Mouse (Mus musculus) ovary, postnatal 10 days (tissue): Measurements from ENCODE around the gene Map2k3.
"Not testable (repeated sequence)": the region's sequence is repeated elsewhere in the genome, so short reads cannot be mapped to it uniquely, and the experiment has no call there.

ENCODE experiments used
- DNase-seq: peaks from one replicate; pipeline ENCODE4 v3.0.0; 2022; ENCODE audit warnings: low spot score

The Map2k3 gene

DNA sequence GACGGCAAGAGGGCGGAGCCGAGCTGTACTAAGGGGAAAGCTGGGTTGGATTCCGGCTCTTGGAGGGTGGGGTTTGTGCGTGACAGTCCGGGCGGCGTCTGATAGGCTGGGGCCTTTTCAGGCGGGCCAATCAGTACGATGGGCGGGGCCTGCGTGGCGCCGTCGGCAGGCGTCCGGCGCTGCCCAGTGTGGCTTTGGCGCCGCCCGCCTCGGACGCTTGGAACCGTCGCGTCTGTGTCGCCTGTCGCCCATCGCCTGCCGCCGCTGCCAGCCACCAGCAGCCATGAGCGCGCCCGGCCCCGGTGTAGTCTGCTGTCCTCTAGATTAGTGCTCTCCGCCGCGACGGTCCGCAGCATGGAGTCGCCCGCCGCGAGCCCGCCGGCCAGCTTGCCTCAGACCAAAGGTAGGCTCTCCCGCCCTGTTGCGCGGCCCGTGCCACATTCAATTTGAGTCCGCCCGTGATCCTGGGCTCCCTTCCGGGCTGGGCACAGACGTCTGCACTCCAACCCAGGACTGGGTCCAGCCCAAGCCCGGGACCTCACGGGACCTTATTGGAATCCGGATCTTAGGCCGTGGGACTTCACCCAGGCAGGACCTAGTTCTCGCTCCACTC lies at the start of gene Map2k3:
Gene Map2k3 (plus strand): TSS at position 165 of the 613 bp plus-strand sequence.
- peak; percentile 81 for DNase-seq

DNA sequence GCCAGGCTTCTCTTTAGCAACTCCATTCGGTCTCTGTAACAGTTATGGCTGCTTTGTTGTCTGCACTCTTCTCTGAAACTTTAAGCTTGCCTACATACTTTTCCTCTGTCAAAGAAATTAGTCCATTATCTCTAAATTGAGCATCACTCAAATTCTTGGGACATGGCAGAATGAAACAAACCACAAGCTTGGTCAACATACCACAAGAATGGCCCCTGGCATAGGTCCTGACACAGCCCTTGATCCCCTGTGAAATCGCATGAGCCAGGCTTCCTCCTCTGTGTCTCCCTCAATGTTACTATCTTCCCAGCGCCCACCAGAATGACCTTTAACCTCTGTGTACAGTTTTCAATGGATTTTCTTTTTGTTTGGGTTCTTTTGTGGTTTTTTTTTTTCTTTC lies 49.4 kb upstream of the Map2k3 start:
- no peak for DNase-seq

DNA sequence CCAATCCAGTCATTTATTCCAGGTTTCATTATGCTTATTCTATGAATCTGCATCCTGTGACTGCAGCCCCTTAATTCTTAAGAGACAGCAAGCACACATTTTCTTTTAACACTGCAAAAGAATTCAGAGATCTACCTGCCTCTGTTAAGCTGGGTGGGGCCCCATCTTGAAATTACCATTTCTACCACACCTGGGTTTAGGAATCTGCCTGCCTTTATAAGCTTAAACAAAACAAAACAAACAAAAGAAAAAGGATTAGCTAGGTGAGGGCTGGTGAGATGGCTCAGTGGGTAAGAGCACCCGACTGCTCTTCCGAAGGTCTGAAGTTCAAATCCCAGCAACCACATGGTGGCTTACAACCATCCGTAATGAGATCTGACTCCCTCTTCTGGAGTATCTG lies 44.8 kb upstream of the Map2k3 start:
- DNase-seq = not testable (repeated sequence)

DNA sequence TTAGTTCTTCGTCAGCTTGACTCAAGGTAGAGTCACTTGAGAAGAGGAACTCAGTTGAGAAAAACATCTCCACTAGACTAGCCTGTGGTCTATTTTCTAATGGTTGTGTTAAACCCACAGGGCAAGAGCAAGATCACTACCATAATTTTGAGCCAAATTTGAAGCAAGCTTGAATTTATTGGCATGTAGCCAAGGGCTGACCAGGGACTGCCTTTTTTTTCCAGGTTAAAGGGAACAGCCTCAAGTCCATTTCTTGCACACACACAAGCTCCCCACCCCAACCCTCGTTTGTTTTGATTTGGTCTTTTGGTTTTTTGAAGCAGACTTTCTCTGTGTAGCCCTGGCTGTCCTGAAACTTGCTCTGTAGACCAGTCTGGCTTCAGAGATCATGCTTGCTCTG lies 42.0 kb upstream of the Map2k3 start:
- no peak for DNase-seq

DNA sequence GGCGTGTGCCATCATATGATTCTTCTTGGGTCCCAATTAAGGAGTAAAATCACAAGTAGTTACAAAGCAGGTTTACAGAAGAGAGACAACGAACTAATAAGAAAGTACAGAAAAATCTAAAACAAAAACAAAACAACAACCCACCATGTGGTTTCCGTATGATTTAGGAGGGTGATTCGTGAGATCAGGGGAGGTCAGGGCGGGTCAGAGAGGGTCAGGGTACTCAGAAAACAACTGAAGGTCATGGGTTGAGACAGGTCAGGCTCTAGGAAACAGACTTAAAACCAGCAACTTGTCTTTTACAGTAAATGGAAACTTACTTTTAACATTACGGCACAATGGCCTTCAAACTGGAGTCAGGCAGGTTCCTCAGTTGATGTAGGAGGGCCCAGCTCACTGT lies 41.5 kb upstream of the Map2k3 start:
- no peak for DNase-seq

DNA sequence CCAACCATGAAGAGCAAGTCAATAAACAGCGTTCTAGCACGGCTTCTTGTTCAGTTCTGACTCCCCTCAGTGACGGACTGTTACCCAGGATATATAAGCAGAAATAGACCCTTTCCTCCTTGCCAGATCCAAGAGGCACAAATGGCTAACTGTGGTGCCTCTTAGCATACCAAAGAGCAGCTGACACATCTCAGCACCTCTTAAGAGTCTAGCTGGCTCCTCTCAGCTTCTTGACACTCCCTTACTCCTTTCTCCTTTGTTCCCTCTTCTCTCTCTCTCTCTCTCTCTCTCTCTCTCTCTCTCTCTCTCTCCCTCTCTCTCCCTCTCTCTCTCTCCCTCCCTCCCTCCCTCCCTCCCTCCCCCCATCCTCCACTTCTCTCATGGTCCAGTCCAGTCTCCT lies 41.1 kb upstream of the Map2k3 start:
- DNase-seq = no peak

DNA sequence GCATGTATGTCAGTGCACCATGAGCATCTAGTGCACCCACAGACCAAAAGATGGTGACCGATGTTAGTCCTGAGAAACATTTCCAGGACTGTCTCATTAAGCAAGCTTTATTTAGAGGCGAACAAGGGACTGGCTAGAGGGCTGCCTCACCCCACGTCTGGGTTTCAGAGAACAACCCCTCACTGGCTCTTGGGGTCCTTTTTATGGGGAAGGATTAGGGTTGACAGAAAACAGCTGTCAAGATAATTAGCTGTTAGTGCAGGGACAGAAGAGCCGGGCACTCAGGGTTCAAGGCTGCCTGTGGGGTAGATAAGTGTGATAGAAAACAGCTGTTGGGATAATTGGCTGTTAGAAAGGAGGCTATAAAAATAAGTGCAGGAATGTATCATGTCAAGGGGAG lies 35.9 kb upstream of the Map2k3 start:
- no peak for DNase-seq

DNA sequence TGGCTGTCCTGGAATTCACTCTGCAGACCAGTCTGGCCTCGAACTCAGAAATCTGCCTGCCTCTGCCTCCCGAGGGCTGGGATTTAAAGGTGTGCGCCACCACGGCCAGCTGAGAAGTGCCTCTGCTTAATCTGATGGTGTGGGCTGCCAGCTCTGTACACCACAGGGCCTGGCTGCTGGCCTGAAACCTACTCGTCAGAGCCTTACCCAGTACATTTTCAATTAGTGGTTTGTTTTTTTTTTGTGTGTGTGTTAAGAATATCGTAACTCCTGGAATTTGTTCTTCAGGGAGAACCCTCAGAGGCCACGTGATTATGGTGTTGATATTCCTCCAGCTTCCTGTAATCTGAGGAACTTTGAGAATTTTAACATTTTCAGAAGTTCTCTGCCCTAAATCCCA lies 29.8 kb upstream of the Map2k3 start:
- DNase-seq = no peak

DNA sequence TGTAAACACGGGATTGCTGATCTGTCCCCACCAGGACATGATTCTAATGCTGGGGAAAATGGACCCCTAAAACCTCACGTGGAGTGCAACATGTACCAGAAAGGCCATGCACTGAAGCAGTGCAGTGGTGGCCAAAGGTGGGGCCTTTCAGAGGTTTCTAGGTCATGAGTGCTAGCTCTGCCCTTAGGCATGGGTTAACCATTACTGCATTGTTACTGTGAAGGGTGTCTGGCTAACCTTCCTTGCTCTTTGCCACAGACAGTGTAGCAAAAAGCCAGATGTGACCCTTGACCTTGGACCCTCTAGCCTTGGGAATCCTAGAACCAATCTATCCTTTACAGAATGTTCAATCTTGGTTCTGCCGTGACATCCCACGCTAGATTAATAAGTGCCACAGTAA lies 29.3 kb upstream of the Map2k3 start:
- DNase-seq = no peak

DNA sequence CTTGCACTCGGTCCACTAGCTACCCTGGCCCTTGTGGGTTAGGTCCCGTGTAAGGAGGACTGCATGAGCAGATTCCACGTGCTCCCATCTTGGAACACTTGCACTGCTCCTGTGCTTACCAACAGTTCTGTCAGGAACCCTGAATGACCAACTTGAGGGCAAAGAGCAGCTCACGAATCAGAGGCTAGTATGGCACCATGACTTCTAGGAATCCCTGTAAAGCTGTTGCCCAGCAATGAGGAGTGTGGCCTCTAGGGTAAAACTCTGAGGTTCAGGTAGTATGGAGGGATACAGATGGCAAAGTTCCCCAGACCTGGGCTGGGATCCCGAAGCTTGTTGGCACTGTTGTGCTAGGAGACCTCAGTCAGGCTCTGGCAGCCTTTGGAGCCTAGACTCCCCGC lies 28.2 kb upstream of the Map2k3 start:
- DNase-seq = no peak

DNA sequence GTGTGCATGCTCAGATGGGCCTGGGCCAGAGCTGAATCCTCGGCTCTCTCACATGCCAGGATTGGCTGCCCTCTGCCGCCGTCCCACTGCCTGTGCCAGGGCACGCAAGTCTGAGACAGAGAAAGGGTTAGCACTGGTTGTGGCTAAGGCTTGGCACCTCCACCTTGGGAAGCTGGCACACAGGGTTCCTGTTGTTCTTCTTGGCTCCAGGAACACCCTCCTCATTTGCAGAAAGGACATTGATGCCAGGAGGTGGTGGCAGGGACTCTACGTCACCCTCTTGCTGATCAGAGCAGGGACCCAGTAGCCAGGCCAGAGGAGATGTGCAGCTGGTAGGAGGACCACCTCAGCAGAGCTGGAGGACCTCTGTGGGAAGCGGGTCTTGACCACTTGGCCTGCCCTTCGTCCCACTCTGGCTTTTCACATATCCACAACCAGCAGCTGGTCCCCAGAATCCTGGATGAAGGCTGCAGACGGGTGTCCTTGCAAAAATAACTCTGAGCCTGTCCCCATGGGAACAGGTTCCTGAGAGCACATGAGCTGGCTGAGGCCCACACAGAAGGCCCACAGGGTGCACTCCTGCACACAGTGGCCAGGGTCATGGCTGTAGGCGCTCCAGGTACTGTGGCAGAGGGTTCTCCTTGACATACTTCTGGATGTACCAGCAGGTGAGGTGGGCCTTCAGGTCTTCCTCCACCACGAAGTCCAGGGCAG lies 26.3 kb upstream of the Map2k3 start:
- DNase-seq = no peak

DNA sequence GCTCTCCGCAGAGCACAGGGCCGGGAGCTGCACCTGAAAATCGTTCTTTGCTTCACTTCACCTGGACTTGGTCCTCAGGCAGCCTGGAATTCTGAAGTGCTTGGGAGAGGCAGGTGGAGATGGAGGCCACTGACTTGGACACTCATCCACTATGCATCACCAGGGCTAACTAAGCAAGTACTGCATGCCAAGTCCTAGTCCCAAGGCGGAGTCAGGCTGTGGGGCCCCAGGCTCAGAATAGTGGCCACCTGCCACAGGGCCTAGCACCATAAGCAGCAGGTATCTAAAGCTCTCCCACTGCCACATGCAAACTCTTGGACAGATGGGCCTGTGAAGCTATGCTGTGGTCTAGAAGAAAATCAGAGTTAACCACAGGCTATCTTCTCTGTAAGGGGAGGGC lies 25.4 kb upstream of the Map2k3 start:
- DNase-seq = no peak

DNA sequence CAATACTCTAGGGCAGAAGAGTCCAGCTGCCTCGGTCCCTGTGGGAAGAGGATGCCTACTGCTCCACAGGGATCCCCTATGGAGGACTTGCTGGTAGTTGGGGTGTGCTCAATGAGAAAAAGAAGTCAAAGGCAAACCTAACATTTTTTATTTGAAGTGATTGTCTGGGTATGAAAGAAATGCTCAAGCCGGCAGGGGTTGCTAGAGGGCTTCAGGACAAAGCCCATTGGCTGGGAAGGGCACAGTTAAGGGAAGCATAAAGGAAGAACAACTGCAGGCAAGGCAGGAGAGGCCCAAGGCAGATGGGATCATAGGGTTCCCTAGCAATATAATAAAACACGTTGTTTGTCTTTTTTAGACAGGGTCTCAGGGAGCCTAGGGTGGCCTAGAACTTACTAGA lies 23.8 kb upstream of the Map2k3 start:
- no peak for DNase-seq

DNA sequence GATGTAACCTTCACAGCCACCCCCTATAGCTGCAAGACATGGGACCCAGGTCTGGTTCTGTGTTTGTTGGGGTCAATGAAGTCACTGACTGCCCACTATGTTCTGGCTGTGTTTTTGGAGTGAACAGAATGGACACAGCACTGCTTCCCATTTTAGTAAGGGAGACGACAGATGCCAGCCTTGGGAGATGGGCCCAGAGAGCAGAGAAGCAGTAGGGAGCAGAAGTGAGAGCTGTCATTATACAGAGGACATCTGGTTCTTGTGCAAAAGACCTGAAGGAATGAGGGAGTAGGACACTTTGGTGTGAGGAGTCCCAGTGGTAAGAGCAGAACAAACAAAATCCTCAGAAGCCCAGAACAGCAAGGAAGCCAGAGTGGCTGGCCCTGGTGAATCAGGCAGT lies 22.2 kb upstream of the Map2k3 start:
- DNase-seq = no peak

DNA sequence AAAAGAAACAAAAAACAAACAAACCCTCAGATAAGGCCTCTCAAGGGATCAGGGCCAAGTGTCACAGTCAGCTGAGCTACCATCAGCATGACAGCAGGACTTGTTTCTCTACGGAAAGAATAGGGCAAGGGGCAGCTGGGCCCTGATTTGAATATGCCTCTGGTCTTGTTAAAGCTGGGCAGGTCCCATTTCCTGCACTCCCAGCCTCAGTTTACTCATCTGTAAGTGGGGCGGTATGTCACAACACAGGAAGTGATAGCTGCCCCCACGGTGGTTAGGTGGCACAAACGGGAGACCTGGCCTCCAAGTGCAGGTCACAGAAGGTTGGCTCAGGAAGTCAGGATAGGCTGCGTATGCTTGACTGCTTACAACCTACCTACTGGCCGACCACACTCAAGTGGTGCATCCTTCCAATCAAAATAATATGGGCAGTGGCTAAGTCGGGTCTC lies 19.3 kb upstream of the Map2k3 start:
- no peak for DNase-seq

DNA sequence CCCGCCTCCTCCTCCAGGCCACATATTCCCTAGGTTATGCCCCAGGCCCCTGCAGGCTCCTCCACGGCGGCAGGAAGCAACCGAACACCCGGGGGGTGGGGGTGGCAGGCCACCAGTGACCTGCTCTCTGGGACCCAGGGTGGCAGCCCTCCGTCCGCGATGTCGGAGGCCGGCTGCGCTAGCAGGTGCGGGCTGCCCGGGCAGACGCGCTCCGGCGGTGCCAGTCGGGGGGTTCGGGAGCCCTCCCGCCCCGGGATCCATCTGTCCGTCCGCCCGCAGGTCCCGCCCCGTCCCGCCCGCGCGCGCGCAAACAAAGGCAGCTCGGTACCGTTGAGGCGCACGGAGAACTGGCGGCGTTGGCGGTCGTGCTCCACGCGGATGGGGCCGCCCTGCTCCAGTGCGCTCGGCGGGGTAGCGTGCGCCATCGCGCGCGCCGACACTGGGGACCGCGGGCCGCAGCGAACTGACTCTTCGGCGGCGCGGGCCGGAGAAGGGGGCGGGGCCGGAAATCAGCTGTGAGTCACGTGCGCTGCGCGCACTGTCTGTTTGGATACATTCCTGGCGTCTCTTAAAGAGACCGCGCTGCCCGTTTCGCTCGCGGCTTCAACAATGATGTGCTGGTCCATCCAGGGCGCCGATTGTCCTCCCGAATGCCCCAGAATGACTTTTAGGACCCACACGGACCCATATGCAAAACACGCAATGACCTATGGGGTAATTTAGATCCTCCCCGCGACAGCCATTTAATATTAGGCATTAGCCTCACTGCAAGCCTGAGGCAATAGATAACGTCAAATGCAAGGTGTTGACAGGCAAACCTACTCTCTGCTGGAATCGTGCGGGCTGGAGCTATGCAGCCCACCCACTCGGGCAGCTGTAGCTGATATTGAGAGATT lies 18.3 kb upstream of the Map2k3 start:
- DNase-seq = peak; percentile 78

DNA sequence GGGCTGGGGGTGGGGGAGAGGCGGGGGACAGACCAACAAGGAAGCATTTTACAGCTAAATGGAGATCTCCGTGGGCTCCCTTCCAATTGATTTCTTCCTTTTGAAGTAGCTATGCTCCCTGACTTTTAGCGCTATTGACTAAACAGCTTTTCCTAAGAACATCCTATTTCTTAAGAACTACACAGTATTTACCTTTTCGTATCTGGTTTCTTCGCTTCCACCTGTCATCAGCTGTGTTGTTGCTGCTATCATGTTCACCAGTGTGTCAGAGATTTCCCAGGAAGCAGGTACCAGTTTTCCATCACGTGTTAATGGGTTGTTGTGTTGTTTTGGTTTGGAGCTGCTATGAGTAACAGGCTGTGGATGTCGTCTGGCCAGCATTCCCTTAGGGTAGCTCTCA lies 17.3 kb upstream of the Map2k3 start, which contains the start of gene Natd1:
Gene Natd1 (minus strand): TSS at position 260 of the 400 bp plus-strand sequence.
- DNase-seq = no peak

DNA sequence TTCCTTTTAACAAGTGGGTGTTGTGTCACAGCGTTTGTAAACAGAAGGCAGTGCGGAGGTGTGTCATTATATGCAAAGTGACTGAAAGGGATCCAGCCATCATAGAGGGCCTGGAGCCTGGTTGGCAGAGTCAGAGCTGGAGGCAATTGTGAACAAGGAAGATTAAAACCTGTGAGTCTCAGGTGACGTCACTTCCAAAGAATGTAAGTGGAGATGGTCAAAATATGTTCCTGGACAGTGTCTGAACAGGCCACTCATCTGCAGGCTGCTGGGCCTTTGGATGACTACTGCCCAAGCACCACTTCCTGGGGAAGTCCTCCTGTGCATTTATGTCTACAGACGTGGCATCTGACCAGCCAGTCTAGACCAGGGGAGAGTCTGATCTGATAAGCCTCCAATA lies 16.6 kb upstream of the Map2k3 start:
- DNase-seq = no peak

DNA sequence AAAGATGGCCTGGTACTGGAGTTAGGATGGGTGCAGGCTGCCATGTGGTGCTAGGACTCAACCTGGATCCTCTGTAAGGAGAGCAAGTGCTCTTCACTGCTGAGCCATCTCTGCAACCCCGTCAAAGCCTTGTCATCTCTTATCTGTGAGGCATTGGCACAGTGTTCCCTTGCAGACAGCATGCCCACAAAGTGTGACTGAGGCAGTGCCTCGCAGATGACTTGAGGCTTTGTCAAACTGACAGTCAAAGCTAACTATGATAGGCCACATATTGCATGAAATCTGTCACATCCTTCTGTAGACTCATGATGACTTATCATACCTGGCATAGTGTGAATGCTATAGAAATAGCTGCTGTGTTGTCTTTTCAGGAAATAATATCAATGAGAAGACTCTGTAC lies 11.8 kb upstream of the Map2k3 start:
- DNase-seq = no peak

DNA sequence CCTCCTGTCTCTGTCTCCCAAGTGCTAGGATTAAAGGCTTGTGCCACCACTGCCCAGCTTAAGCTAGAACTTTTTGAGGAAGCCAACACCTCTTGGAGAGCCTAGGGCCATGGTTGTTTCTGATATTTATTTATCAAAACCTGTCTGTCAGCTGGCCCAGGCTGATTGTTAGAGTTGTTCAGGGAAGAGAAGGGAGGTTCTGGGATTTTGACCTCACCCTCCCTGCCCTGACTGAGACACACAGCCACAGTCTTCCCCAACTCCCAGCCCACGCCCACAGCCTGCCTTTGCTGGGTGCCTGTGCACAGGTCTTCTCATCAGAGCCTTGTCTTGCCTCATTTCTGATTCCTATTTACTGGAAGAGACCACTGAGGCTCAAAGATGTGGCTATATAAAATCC lies 9.6 kb upstream of the Map2k3 start:
- no peak for DNase-seq

DNA sequence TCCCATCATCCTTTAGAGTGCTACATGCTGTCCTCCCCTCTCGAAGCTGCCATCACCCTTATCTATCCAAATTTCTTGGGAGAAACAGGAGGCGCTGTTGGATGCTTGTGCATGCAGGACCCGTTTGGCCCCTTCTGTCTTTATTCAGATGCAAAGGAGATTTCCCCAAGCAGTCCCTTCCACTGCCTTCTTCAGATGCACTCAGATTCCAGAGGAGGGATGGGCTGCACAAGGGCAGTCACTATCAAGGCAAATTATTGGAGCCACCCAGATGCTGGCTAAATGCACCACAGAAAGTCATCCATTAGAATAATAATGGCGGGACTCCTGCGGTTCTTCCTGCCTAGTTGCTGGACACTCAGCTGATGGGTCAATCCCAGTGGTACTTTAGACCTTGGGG lies 8.9 kb upstream of the Map2k3 start:
- no peak for DNase-seq

DNA sequence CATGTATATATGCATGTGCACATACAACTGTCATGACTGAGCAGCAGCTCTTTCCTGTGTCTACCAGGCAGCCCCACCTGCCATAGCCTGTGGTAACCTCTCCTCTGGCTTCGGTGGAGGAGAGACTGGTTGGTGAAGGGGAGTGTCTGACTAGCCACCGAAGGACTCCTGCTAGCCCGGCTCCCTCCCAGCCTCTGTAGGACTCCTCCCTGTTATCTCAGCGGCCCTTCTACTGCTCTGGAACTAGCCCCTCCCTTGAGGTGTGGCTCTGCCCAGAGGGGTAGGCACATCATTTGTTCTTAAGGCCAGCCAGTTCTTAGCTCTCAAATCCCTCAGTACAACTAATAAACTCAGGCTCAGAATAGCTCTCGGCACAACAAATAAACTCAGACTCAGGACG lies 7.3 kb upstream of the Map2k3 start:
- no peak for DNase-seq

DNA sequence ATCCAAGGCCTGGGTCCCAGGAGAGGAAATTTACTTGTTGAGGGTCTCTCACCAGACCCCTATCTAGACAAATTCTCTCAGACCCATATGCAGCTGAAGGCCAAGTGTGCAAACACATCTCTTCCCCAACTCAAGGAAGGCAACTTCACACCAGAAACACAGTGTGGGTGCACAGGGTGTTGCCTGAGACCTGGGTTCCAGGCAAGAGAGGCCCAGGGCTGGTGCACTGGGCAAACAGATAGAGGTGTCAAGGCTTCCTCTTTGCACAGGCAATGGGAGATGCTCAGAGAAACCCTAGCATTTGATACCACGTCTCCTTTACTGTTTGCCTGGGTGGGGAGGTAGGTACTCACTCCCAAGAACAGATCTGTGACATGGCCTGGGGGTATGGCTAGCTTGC lies 6.9 kb upstream of the Map2k3 start:
- DNase-seq = no peak
